Mouse (Mus musculus) brain, embryonic 14.5 days (tissue): ENCODE results near the gene Rfx7.

ENCODE experiments used
- CTCF ChIP-seq: fragments of 200-500 bp; IDR thresholded peaks from 2 replicates; pipeline ENCODE4 v1.5.1; 2012; ENCODE audit warnings: inconsistent platforms, mild to moderate bottlenecking, moderate library complexity, borderline replicate concordance; ENCODE audit not compliant: insufficient read depth, insufficient read length; ENCODE audit errors: extremely low read depth
- POLR2A ChIP-seq: fragments of 200-500 bp; IDR thresholded peaks from 2 replicates; pipeline ENCODE4 v1.6.1; 2012; ENCODE audit warnings: mild to moderate bottlenecking, inconsistent platforms, borderline replicate concordance; ENCODE audit not compliant: poor library complexity, insufficient read depth, insufficient read length, severe bottlenecking; ENCODE audit errors: extremely low read depth

DNA sequence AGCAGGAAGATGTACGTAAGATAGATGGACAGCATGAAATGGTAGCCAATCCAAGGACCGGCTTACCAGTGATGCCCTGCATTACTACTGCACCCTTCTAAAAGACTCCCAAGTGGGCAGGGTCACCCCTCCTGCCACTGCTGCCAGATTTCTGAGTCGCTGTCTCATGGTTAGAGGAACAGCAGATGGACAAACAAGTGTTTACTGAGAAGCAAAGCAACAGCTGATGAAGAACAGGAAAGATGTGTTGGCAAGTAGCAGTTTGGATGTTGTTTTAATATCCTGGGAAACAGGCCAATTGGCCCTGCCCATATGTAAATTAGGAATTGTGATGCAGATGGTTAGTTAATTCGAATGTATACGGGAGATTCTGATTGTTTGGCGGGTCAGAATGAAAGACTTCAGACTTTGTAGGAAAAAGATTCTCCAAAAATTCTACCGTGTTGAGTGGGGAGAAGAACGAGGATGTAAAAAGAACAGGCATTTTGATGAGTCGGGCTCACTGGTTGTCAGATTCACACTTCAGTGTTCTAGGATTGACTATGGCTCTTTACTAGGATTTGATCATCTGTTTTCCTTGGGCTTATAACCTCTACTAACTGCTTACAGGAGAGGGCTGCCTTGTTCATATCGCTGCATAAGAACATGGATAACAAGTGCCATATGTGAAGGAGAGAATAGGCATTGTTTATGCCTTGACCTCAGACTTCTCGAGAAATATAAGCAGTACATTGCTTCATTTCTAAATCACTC, 19.6 kb upstream of the Rfx7 start:
- TF ChIP-seq CTCF (no peak), POLR2A (no peak)
